Mouse (Mus musculus): ENCODE data around the gene 2010111I01Rik. TPM values are rescaled to one million over a fixed set of nuclear protein-coding genes. Genes with fewer than 3 reads are reported as not detected.

The 2010111I01Rik gene
- polyA plus RNA-seq, 1 experiment from 2014 or later, result 87.6 TPM

- WGBS, result 67% methylated on average over 7 of the region's 7 CpGs
- no peak overlapping the region for H3K27ac ChIP-seq (replicated peaks)
- H3K9me3 ChIP-seq, result no peaks in the 10 kb centered on the region
- no peaks in the 10 kb centered on the region for H3K27me3 ChIP-seq
- no peak overlapping the region for H3K4me3 ChIP-seq
- peaks cover 14% of the 10 kb centered on the region for H3K4me1 ChIP-seq (replicated peaks)
- no peaks in the 10 kb centered on the region for H3K36me3 ChIP-seq
- no peak for ATAC-seq (ENCODE audit: low read depth)
- no peak overlapping the region for H3K9ac ChIP-seq
- no peak overlapping the region for H3K4me2 ChIP-seq
These were observed 190.3 kb downstream of the 2010111I01Rik start for GRCm38 (mm10) chr13:63154851-63155571.

GRCm38 (mm10) chr13:63156264-63156663 lies 191.6 kb downstream of the 2010111I01Rik start:
- Histone ChIP-seq H3K27ac (replicated peaks) (no peak overlapping the region), H3K4me2 (no peak overlapping the region), H3K9ac (no peak overlapping the region), H3K4me1 (replicated peaks) (peaks cover 14% of the 10 kb centered on the region), H3K27me3 (no peaks in the 10 kb centered on the region), H3K4me3 (no peak overlapping the region), H3K9me3 (no peaks in the 10 kb centered on the region), H3K36me3 (no peaks in the 10 kb centered on the region)
- 78% methylated on average over 10 of the region's 10 CpGs for WGBS
- no peak for ATAC-seq (ENCODE audit: low read depth)

- H3K36me3 ChIP-seq, result no peaks in the 10 kb centered on the region
- 57% methylated on average over 11 of the region's 11 CpGs for WGBS
- no peaks in the 10 kb centered on the region for H3K27me3 ChIP-seq
- H3K27ac ChIP-seq (replicated peaks), result peak overlapping the region; percentile 34; the same call in 1 of the 2 replicates
- 0 out of 2 replicates have a peak, but pooled peaks have one; percentile 32 for ATAC-seq (ENCODE audit: low read depth)
- peaks cover 25% of the 10 kb centered on the region for H3K4me1 ChIP-seq (replicated peaks)
- no peak overlapping the region for H3K4me3 ChIP-seq
- no peak overlapping the region for H3K4me2 ChIP-seq
- H3K9me3 ChIP-seq, result no peaks in the 10 kb centered on the region
- H3K9ac ChIP-seq, result no peak overlapping the region
These were observed 205.8 kb downstream of the 2010111I01Rik start for GRCm38 (mm10) chr13:63170282-63171073.

GRCm38 (mm10) chr13:63171347-63172096 lies 206.8 kb downstream of the 2010111I01Rik start:
- no peak for ATAC-seq (ENCODE audit: low read depth)
- Histone ChIP-seq H3K27me3 (no peaks in the 10 kb centered on the region), H3K27ac (replicated peaks) (peak overlapping the region; percentile 35; the same call in 1 of the 2 replicates), H3K4me1 (replicated peaks) (peaks cover 25% of the 10 kb centered on the region), H3K9me3 (no peaks in the 10 kb centered on the region), H3K36me3 (0 out of 2 replicates have a peak, but pooled peaks cover 3% of the 10 kb centered on the region), H3K9ac (no peak overlapping the region), H3K4me2 (no peak overlapping the region), H3K4me3 (no peak overlapping the region)
- 16% methylated on average over 13 of the region's 13 CpGs for WGBS

- WGBS, result 79% methylated on average over 3 of the region's 3 CpGs
- H3K9me3 ChIP-seq, result no peaks in the 10 kb centered on the region
- 0 out of 2 replicates have a peak, but pooled peaks cover 7% of the 10 kb centered on the region for H3K36me3 ChIP-seq
- 0 out of 2 replicates have a peak overlapping the region, but pooled peaks have one; percentile 24 for H3K27ac ChIP-seq (replicated peaks)
- H3K4me1 ChIP-seq (replicated peaks), result peaks cover 25% of the 10 kb centered on the region
- no peak for ATAC-seq (ENCODE audit: low read depth)
- H3K27me3 ChIP-seq, result no peaks in the 10 kb centered on the region
- no peak overlapping the region for H3K4me2 ChIP-seq
- no peak overlapping the region for H3K9ac ChIP-seq
- no peak overlapping the region for H3K4me3 ChIP-seq
These were observed 207.4 kb downstream of the 2010111I01Rik start for GRCm38 (mm10) chr13:63172097-63172445.

GRCm38 (mm10) chr13:63174252-63175020 lies 209.7 kb downstream of the 2010111I01Rik start:
- Histone ChIP-seq H3K36me3 (0 out of 2 replicates have a peak, but pooled peaks cover 7% of the 10 kb centered on the region), H3K4me2 (no peak overlapping the region), H3K9me3 (no peaks in the 10 kb centered on the region), H3K4me1 (replicated peaks) (peaks cover 25% of the 10 kb centered on the region), H3K4me3 (no peak overlapping the region), H3K27ac (replicated peaks) (no peak overlapping the region), H3K27me3 (no peaks in the 10 kb centered on the region), H3K9ac (no peak overlapping the region)
- 74% methylated on average over 6 of the region's 6 CpGs for WGBS
- no peak for ATAC-seq (ENCODE audit: low read depth)

- Histone ChIP-seq H3K4me1 (replicated peaks) (peaks cover 13% of the 10 kb centered on the region), H3K4me3 (no peak overlapping the region), H3K9ac (no peak overlapping the region), H3K36me3 (0 out of 2 replicates have a peak, but pooled peaks cover 7% of the 10 kb centered on the region), H3K9me3 (no peaks in the 10 kb centered on the region), H3K27ac (replicated peaks) (no peak overlapping the region), H3K4me2 (no peak overlapping the region), H3K27me3 (no peaks in the 10 kb centered on the region)
- WGBS, result 77% methylated on average over 4 of the region's 4 CpGs
- ATAC-seq (ENCODE audit: low read depth), result no peak
These were observed 211.4 kb downstream of the 2010111I01Rik start for GRCm38 (mm10) chr13:63176131-63176530.

GRCm38 (mm10) chr13:63177232-63177631 lies 212.5 kb downstream of the 2010111I01Rik start:
- Histone ChIP-seq H3K9ac (no peak overlapping the region), H3K4me1 (replicated peaks) (peaks cover 2% of the 10 kb centered on the region; the same call in 1 of the 2 replicates), H3K4me2 (no peak overlapping the region), H3K27ac (replicated peaks) (no peak overlapping the region), H3K27me3 (no peaks in the 10 kb centered on the region), H3K9me3 (no peaks in the 10 kb centered on the region), H3K36me3 (0 out of 2 replicates have a peak, but pooled peaks cover 7% of the 10 kb centered on the region), H3K4me3 (no peak overlapping the region)
- no peak for ATAC-seq (ENCODE audit: low read depth)
- 92% methylated on average over 4 of the region's 4 CpGs for WGBS

- Histone ChIP-seq H3K4me3 (no peak overlapping the region), H3K9ac (no peak overlapping the region), H3K9me3 (no peaks in the 10 kb centered on the region), H3K27ac (replicated peaks) (no peak overlapping the region), H3K4me1 (replicated peaks) (peaks cover 8% of the 10 kb centered on the region), H3K27me3 (no peaks in the 10 kb centered on the region), H3K36me3 (0 out of 2 replicates have a peak, but pooled peaks cover 7% of the 10 kb centered on the region), H3K4me2 (no peak overlapping the region)
- no peak for ATAC-seq (ENCODE audit: low read depth)
- 89% methylated on average over 4 of the region's 4 CpGs for WGBS
These were observed 216.0 kb downstream of the 2010111I01Rik start for GRCm38 (mm10) chr13:63180641-63181235.

GRCm38 (mm10) chr13:63184946-63185345 lies 220.3 kb downstream of the 2010111I01Rik start:
- Histone ChIP-seq H3K4me2 (no peak overlapping the region), H3K9me3 (no peaks in the 10 kb centered on the region), H3K4me3 (no peak overlapping the region), H3K36me3 (no peaks in the 10 kb centered on the region), H3K27ac (replicated peaks) (no peak overlapping the region), H3K27me3 (no peaks in the 10 kb centered on the region), H3K9ac (no peak overlapping the region), H3K4me1 (replicated peaks) (peaks cover 37% of the 10 kb centered on the region)
- no peak for ATAC-seq (ENCODE audit: low read depth)
- 47% methylated on average over 6 of the region's 6 CpGs for WGBS

GRCm38 (mm10) chr13:63186217-63186616 lies 221.5 kb downstream of the 2010111I01Rik start:
- Histone ChIP-seq H3K9me3 (no peaks in the 10 kb centered on the region), H3K36me3 (peaks cover 1% of the 10 kb centered on the region; the same call in 1 of the 2 replicates), H3K9ac (no peak overlapping the region), H3K4me3 (no peak overlapping the region), H3K4me1 (replicated peaks) (peaks cover 37% of the 10 kb centered on the region), H3K27me3 (no peaks in the 10 kb centered on the region), H3K4me2 (no peak overlapping the region), H3K27ac (replicated peaks) (no peak overlapping the region)
- no peak; the same call in 1 of the 2 replicates for ATAC-seq (ENCODE audit: low read depth)
- WGBS, result 73% methylated on average over 4 of the region's 4 CpGs
